Mouse (Mus musculus) forebrain, embryonic 10.5 days (tissue): ENCODE measurements around the gene Hfm1. TPM values are rescaled to one million over a fixed set of nuclear protein-coding genes. Genes with fewer than 3 reads are reported as not detected.

ENCODE experiments used
- DNase-seq: peaks from one replicate; pipeline ENCODE4 v3.0.0-alpha.2; 2017; ENCODE audit warnings: low spot score; ENCODE audit errors: extremely low spot score
- H3K27ac ChIP-seq: fragments of 300-500 bp; sonication (generic); 2 replicates; pipeline ENCODE4 v1.5.1; 2016; ENCODE audit warnings: mild to moderate bottlenecking
- H3K27me3 ChIP-seq: fragments of 300-500 bp; sonication (generic); 2 replicates; pipeline ENCODE4 v1.6.1; 2016; ENCODE audit warnings: mild to moderate bottlenecking; ENCODE audit not compliant: poor library complexity, severe bottlenecking
- H3K36me3 ChIP-seq: fragments of 300-500 bp; sonication (generic); replicated peaks from 2 replicates; pipeline ENCODE4 v1.6.1; 2016; ENCODE audit warnings: mild to moderate bottlenecking, moderate library complexity
- H3K4me1 ChIP-seq: fragments of 300-500 bp; sonication (generic); 2 replicates; pipeline ENCODE4 v1.6.1; 2016
- H3K4me3 ChIP-seq: fragments of 300-500 bp; sonication (generic); 2 replicates; pipeline ENCODE4 v1.5.1; 2016; ENCODE audit warnings: mild to moderate bottlenecking, moderate library complexity
- H3K9me3 ChIP-seq: fragments of 300-500 bp; sonication (generic); 2 replicates; pipeline ENCODE4 v1.6.1; 2016; ENCODE audit warnings: mild to moderate bottlenecking, moderate library complexity
- WGBS: fragments of 180-500 bp; shearing (Covaris S2); methylation state at CpG from one replicate; pipeline ENCODE4 v1.1.7; 2016; 5-methylcytosine and 5-hydroxymethylcytosine counted together
- polyA plus RNA-seq: library from polyadenylated mRNA; unstranded; fragments of >200 nt; fragmentation: Nextera tagmentation; extraction: Ambion mirVana; gene quantifications from 2 replicates; pipeline ENCODE4 v1.2.1, GENCODE M21; 2016

Hfm1 gene
- polyA plus RNA-seq, 1 experiment from 2014 or later = 5.1 TPM

DNA sequence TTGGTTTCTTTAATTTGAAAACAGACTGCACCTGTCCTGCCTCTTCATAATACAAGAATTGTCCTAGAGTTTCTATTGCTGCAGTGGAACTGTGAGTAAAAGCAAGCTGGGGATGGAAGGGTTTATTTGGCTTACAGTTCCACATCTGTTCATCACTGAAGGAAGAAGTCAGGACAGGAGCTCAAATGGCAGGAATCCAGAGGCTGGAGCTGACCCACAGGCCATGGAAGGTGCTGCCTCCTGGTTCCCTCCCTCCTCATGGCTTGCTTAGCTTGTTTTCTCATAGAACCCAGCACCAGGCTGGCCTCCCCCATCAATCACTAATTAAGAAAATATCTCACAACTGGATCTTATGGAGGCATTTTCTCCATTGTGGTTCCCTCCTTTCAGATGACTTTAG lies 99.4 kb downstream of the Hfm1 start:
- Histone ChIP-seq H3K4me1 (peaks cover 17% of the 10 kb centered on the region), H3K36me3 (no peaks in the 10 kb centered on the region), H3K27ac (no peak overlapping the region), H3K4me3 (no peak overlapping the region), H3K9me3 (no peaks in the 10 kb centered on the region), H3K27me3 (peaks cover 24% of the 10 kb centered on the region)
- no peak for DNase-seq

DNA sequence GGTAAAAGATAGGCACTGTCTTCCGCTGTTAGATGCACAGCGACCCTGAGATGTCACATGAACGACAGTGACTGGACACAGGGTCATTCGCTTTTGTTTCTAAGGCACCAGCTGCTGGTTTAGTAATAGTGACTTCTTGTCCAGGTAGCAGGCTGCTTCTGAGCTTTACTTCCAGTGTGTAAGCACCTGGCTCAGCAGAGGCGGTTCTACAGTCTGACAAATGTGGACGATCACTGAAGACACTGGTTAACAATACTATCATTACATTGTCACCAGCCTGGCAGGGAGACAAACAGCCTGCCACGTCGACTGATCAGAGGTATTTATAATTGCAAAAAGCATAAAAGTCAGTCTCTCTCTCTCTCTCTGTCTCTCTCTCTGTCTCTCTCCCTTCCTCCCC lies 100.1 kb downstream of the Hfm1 start:
- H3K4me3 ChIP-seq = no peak overlapping the region
- no peaks in the 10 kb centered on the region for H3K9me3 ChIP-seq
- peaks cover 24% of the 10 kb centered on the region for H3K27me3 ChIP-seq
- 66% methylated on average over 8 of the region's 8 CpGs for WGBS
- peaks cover 17% of the 10 kb centered on the region for H3K4me1 ChIP-seq
- no peak for DNase-seq
- no peak overlapping the region for H3K27ac ChIP-seq
- H3K36me3 ChIP-seq = no peaks in the 10 kb centered on the region

DNA sequence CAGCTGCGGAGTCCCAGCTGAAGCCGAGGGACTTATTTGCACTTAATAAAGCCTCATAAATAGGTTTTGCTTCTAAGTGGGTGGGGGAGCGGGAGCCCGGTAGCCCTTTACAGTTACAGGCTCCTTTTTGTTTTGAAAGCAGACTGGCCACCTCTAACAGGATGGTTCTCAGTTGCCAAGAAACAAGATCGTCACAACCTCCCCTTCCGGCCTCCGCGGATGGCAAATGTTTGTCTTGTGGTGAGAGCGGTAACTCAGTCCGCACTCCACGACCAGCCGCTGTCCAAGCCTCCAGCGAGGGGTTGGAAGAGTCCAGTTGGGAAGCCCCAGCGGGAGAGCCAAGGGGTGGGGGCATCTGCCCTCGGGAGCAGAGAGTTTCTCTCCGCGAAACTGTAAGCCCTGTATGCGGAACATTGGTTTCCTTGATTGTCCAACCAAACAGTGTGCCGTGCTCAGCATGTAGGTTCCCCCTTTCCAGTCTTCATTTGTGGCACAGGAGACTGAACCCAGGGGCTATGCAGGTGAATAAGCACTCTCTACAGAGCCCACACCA lies 100.7 kb downstream of the Hfm1 start:
- Histone ChIP-seq H3K4me3 (peak overlapping the region; percentile 51), H3K27me3 (peaks cover 24% of the 10 kb centered on the region), H3K9me3 (no peaks in the 10 kb centered on the region), H3K36me3 (no peaks in the 10 kb centered on the region), H3K4me1 (peaks cover 14% of the 10 kb centered on the region), H3K27ac (peak overlapping the region; percentile 73)
- WGBS = 14% methylated on average over 19 of the region's 19 CpGs
- DNase-seq = no peak

DNA sequence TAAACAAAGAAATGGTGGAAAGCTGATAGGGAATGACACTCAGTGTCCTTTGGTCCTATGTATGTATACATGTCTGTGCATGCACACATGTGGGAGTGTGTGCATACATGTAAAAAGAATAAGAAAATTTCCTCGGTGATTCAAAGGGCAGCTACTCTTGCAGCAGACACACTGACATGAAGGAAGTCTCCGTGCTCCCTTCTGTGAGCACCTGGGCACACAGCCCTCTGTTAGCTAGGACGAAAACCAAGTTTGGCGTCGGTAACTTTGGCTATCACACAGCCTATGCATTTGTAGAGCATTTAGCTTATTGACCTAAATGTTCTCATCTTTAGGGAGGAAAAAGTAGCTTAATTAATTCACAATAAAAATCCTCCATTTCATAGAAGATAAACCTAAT lies 101.4 kb downstream of the Hfm1 start:
- no peak for DNase-seq
- H3K9me3 ChIP-seq = no peaks in the 10 kb centered on the region
- H3K36me3 ChIP-seq = no peaks in the 10 kb centered on the region
- 90% methylated on average over 5 of the region's 5 CpGs for WGBS
- peak overlapping the region; percentile 51; the same call in 1 of the 2 replicates for H3K4me3 ChIP-seq
- no peak overlapping the region for H3K27ac ChIP-seq
- peaks cover 14% of the 10 kb centered on the region for H3K4me1 ChIP-seq
- H3K27me3 ChIP-seq = peaks cover 24% of the 10 kb centered on the region

DNA sequence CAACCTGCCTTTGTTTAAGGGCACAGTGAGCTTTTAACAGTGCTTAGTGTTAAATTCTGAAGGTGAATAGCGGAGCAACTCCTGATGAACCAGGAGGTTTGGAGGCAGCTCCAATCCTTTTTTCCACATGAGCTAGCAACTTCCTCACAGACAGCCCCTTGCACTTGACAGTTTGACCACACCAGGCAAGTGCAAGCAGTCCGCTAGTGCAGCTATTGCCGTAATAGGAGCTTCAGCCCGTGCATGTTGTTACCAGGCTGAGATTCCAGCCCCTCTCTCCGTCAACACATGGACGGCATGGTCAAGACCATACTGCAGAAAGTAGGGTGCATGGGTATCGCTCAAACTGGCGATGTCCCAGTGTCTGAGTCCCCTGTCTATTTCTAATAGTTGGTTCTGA lies 106.5 kb downstream of the Hfm1 start:
- H3K27ac ChIP-seq = no peak overlapping the region
- WGBS = 84% methylated on average over 8 of the region's 8 CpGs
- no peaks in the 10 kb centered on the region for H3K36me3 ChIP-seq
- no peaks in the 10 kb centered on the region for H3K9me3 ChIP-seq
- no peak overlapping the region for H3K4me3 ChIP-seq
- no peak for DNase-seq
- H3K27me3 ChIP-seq = peaks cover 23% of the 10 kb centered on the region
- H3K4me1 ChIP-seq = peaks cover 15% of the 10 kb centered on the region

DNA sequence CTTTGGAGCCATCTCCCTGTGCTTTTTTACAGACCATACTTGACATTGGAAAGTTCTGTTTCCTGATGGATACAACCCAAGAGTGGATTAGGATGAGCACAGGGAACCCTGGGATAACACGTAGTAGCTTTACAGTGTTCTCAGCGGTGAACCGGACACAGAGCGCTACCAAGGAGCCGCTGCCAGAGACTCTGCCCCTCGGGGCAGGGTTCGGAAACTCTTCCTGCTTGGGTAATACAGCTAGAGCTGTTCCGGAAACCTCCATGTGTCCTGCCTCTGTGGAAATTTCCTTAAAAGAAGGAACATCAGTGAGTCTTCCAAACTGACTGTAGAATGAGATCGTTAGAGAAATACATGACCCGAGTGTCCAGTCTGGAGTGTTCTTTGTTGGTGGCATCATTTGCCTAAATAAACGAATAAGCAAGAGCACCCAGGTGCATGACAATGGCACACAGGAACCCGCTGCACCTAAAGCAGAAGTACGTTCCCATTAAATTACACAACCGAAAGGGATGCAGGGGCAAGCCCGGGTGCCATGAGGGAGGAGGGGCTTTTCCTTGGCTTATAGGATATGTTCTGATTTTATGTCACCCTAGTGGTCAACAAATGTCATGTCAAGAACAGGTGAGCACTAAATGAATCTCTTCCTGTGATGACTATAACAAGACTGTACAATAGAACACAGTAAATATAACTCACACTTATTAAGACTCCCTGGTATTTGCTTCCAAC lies 110.0 kb downstream of the Hfm1 start:
- Histone ChIP-seq H3K27ac (no peak overlapping the region), H3K4me1 (peaks cover 18% of the 10 kb centered on the region), H3K36me3 (no peaks in the 10 kb centered on the region), H3K9me3 (no peaks in the 10 kb centered on the region), H3K27me3 (peaks cover 34% of the 10 kb centered on the region), H3K4me3 (peak overlapping the region; percentile 34)
- DNase-seq = no peak
- WGBS = 58% methylated on average over 15 of the region's 15 CpGs

DNA sequence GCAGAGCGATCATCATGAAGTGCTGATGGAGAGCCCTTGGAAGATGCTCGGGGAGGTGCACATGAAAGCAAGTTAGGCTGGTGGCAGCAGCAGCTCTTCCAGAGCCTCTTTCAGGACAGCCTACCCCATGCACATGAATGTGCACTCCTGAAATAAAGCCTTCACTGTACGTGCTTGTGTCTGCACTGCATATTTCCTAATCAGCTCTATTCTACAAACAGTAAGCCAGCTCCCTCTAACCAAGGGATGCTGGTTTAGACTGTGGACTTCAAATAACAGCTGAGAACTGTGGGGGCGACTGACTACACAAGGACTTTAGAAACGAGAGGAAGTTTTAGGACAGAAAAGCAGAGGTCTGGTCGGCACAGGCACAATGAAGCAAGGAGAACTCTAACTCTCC lies 111.5 kb downstream of the Hfm1 start:
- Histone ChIP-seq H3K27me3 (peaks cover 34% of the 10 kb centered on the region), H3K27ac (no peak overlapping the region), H3K36me3 (no peaks in the 10 kb centered on the region), H3K4me1 (peaks cover 28% of the 10 kb centered on the region), H3K9me3 (no peaks in the 10 kb centered on the region), H3K4me3 (no peak overlapping the region)
- WGBS = 73% methylated on average over 6 of the region's 6 CpGs
- DNase-seq = no peak

DNA sequence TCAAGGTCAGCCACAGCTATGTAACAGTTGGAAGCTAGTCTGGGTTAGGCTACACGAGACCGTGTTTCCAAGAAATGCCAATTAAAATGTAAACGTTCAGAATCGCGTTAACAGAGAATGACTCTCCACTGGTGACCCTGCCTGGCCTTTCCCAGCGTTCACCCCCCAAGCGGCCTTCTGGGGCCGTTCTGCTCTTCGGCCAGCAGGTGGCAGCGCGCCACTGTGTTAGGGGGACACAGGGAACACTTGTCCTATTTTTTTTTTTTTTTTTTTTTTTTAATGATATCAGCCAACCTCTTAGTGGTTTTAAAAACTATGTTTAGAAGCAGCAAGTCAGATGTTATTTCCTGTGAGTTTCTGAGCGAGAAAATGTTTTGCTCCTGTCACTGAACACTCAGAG lies 123.0 kb downstream of the Hfm1 start:
- H3K27ac ChIP-seq = no peak overlapping the region
- no peaks in the 10 kb centered on the region for H3K36me3 ChIP-seq
- peaks cover 29% of the 10 kb centered on the region for H3K27me3 ChIP-seq
- whole genome bisulfite sequencing = 4% methylated on average over 12 of the region's 12 CpGs
- H3K4me3 ChIP-seq = no peak overlapping the region
- H3K9me3 ChIP-seq = no peaks in the 10 kb centered on the region
- H3K4me1 ChIP-seq = peaks cover 13% of the 10 kb centered on the region
- DNase-seq = peak; percentile 58

DNA sequence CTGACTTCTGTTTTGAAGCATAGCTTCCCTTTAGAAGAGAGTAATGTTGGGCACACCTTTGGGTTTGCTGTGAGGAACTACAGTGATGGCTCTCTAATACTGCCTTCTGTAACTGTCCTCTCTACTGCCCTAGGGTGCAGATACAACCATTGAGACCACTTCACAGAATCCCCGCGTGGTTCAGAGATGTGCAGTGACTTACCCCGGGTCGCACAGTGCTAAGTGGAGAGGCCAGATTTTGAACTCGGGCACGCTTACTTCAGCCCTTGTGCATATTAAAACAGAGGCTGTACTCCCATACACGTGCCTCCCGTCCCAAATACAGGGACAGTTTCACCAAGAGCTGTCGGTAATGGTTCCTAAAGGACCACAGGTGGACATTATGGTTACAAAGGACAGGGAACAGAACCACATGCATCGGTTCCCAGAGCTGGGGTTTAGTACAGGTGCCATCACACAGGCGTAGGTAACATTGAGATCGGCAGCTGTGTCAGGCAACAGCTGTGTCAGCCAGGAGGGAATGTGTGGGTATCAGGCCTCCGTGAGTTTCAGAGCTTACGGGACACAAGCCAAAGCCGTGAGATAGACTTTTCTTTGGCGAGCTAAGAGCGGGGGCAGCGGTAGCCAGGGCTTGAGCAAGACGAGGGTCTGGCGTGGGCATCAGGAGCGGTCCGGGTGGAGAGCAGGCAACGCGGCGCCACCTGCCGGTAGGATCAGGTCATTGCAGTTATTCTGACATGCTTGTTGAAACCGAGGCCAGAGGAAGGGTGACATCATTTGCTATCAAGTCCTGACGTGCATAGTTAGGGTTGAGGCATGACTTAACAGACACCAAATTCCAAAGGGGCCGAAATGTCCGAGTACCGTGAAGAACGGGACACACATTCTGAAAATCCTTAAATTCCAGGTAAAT lies 124.0 kb downstream of the Hfm1 start:
- WGBS = 5% methylated on average over 32 of the region's 32 CpGs
- peak overlapping the region; percentile 45 for H3K4me3 ChIP-seq
- no peak overlapping the region for H3K27ac ChIP-seq
- H3K27me3 ChIP-seq = peaks cover 29% of the 10 kb centered on the region
- H3K9me3 ChIP-seq = no peaks in the 10 kb centered on the region
- peak; percentile 91 for DNase-seq
- no peaks in the 10 kb centered on the region for H3K36me3 ChIP-seq
- H3K4me1 ChIP-seq = peaks cover 13% of the 10 kb centered on the region

DNA sequence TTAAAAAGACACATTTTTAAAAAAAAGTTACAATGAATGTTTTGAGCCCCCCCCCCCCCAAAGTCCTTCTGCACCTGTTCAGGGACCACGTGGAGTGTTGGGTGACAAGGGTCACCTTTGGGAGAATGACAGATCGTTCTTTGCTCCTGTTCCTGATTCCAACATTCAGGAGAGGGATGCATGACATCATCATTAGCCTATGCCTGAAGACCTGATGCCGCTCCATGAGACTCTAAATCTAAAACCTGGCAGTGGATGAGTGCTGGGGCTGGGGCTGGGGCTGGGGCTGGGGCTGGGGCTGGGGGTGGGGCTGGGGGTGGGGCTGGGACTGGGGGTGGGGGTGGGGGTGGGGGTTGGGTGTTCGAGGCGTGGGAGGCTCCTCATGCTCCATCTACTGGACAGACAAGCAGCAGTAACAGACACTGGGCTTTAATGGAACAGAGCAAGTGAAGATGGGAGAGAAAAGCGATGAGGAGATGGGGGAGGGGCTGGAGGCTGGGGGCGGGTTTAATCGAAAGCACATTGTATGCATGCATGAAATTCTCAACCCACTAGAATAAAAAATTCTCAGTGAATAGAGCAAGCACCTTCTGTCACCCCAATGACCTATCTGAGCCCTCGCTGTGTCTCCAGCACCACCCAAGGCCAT lies 124.8 kb downstream of the Hfm1 start:
- Histone ChIP-seq H3K27ac (no peak overlapping the region), H3K4me1 (peaks cover 13% of the 10 kb centered on the region), H3K9me3 (no peaks in the 10 kb centered on the region), H3K4me3 (no peak overlapping the region), H3K36me3 (no peaks in the 10 kb centered on the region), H3K27me3 (peaks cover 29% of the 10 kb centered on the region)
- 31% methylated on average over 7 of the region's 9 CpGs for WGBS
- DNase-seq = no peak

DNA sequence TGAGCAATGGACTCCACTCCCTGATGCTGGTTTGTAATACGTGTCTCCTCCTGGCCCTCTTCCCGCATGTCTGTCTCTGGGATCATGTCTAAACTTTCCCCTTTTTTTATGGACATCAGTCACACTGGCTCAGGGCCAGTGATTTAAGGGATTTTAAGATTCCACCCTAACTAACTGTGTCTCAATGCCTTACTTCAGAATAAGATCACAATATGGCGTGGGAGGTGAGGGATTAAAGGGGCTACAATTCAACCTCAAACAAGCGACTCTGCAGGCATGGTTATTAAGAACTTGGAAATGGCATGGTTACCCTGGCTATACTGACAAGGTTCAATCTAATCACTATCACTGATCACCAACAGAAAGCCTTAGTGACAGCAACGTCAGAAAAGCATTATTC lies 128.2 kb downstream of the Hfm1 start:
- H3K4me1 ChIP-seq = peaks cover 13% of the 10 kb centered on the region
- H3K9me3 ChIP-seq = no peaks in the 10 kb centered on the region
- H3K36me3 ChIP-seq = no peaks in the 10 kb centered on the region
- 71% methylated on average over 5 of the region's 5 CpGs for WGBS
- DNase-seq = no peak
- peaks cover 35% of the 10 kb centered on the region for H3K27me3 ChIP-seq
- H3K4me3 ChIP-seq = no peak overlapping the region
- H3K27ac ChIP-seq = no peak overlapping the region

DNA sequence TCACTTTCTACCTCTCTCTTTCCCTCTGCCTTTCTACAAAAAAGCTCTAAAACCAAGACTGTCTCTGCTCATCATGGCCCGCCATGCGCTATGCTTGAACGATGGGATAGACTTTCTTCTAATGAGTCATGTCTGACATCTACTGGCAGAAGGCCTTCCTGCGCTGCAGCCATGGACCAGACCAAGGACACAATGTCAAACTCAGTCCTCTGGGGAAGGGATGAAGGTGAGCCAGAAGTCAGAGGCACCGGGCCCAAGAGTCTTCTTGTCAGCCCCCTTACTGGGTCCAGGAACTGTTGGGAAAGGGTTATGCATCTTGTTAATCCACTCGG lies 134.9 kb downstream of the Hfm1 start:
- Histone ChIP-seq H3K9me3 (no peaks in the 10 kb centered on the region), H3K27me3 (peaks cover 26% of the 10 kb centered on the region), H3K36me3 (no peaks in the 10 kb centered on the region), H3K27ac (no peak overlapping the region), H3K4me3 (no peak overlapping the region), H3K4me1 (peaks cover 9% of the 10 kb centered on the region; the same call in 1 of the 2 replicates)
- 15% methylated on average over 6 of the region's 6 CpGs for whole genome bisulfite sequencing
- peak; percentile 51 for DNase-seq
